Mouse (Mus musculus) limb, embryonic 11.5 days (tissue): ENCODE results near the gene Tnip1. TPM values are rescaled to one million over a fixed set of nuclear protein-coding genes. Genes with fewer than 3 reads are reported as not detected.
A peak's percentile ranks its signal among the peaks of the same experiment; 100 is the strongest.
"Not testable (repeated sequence)": the region's sequence is repeated elsewhere in the genome, so short reads cannot be mapped to it uniquely, and the experiment has no call there.

ENCODE experiments used
- ATAC-seq: fragments of 200-750 bp; cut with Nextera tagmentation; 2 replicates; pipeline ENCODE4 v1.8.0; 2017; ENCODE audit warnings: low read depth; ENCODE audit not compliant: insufficient number of reproducible peaks, low FRiP score, low TSS enrichment
- DNase-seq: peaks from one replicate; pipeline ENCODE4 v3.0.0-alpha.2; 2015; ENCODE audit warnings: low spot score
- H3K27ac ChIP-seq: fragments of 300-500 bp; sonication (generic); replicated peaks from 2 replicates; pipeline ENCODE4 v1.5.1; 2014; ENCODE audit warnings: low read depth, mild to moderate bottlenecking, low read length
- H3K27me3 ChIP-seq: fragments of 300-500 bp; sonication (generic); 2 replicates; pipeline ENCODE4 v1.6.1; 2014; ENCODE audit warnings: mild to moderate bottlenecking, low read length, mixed read lengths; ENCODE audit not compliant: control insufficient read depth, insufficient read depth
- H3K36me3 ChIP-seq: fragments of 300-500 bp; sonication (generic); 2 replicates; pipeline ENCODE4 v1.6.1; 2014; ENCODE audit warnings: mild to moderate bottlenecking, low read length, moderate library complexity, mixed read lengths; ENCODE audit not compliant: control insufficient read depth, insufficient read depth
- H3K4me1 ChIP-seq: fragments of 300-500 bp; sonication (generic); 2 replicates; pipeline ENCODE4 v1.6.1; 2014; ENCODE audit warnings: low read length, mixed read lengths; ENCODE audit not compliant: control insufficient read depth, insufficient read depth
- H3K4me2 ChIP-seq: fragments of 300-500 bp; sonication (generic); 2 replicates; pipeline ENCODE4 v1.6.1; 2014; ENCODE audit warnings: low read depth, mild to moderate bottlenecking, moderate library complexity; ENCODE audit not compliant: severe bottlenecking
- H3K4me3 ChIP-seq: fragments of 300-500 bp; sonication (generic); 2 replicates; pipeline ENCODE4 v1.5.1; 2014; ENCODE audit warnings: low read depth, low read length
- H3K9ac ChIP-seq: fragments of 300-500 bp; sonication (generic); 2 replicates; pipeline ENCODE4 v1.6.1; 2014; ENCODE audit warnings: mild to moderate bottlenecking, low read length
- H3K9me3 ChIP-seq: fragments of 300-500 bp; sonication (generic); 2 replicates; pipeline ENCODE4 v1.6.1; 2016; ENCODE audit warnings: low read length; ENCODE audit not compliant: control insufficient read depth
- WGBS: fragments of 180-500 bp; shearing (Covaris S2); extraction: QIAGEN DNeasy Blood & Tissue Kit; methylation state at CpG from one replicate; pipeline ENCODE4 v1.1.7; 2014; 5-methylcytosine and 5-hydroxymethylcytosine counted together
- polyA plus RNA-seq: library from polyadenylated mRNA; unstranded; fragments of >200 nt; fragmentation: Nextera tagmentation; extraction: Ambion mirVana; gene quantifications from 2 replicates; pipeline ENCODE4 v1.2.1, GENCODE M21; 2014

The Tnip1 gene
- polyA plus RNA-seq, 1 experiment from 2014 or later = 13.4 TPM

- peak overlapping the region; percentile 67; the same call in 1 of the 2 replicates for H3K9ac ChIP-seq
- not testable (repeated sequence) for H3K4me1 ChIP-seq, H3K9me3 ChIP-seq, H3K36me3 ChIP-seq, DNase-seq, H3K27ac ChIP-seq, ATAC-seq, H3K27me3 ChIP-seq
- peak overlapping the region; percentile 51 for H3K4me3 ChIP-seq
- peak overlapping the region; percentile 57 for H3K4me2 ChIP-seq
- 47% methylated on average over 10 of the region's 10 CpGs for WGBS
Measured at GRCm38 (mm10) chr11:54955400-54955734, 7.3 kb downstream of the Tnip1 start.

- H3K4me1 ChIP-seq = no peaks in the 10 kb centered on the region
Measured at GRCm38 (mm10) chr11:54954716-54955115, 8.0 kb downstream of the Tnip1 start.

GRCm38 (mm10) chr11:54953993-54954446, 8.7 kb downstream of the Tnip1 start:
- Histone ChIP-seq H3K9me3 (no peaks in the 10 kb centered on the region), H3K4me2 (no peak overlapping the region), H3K9ac (no peak overlapping the region), H3K4me1 (no peaks in the 10 kb centered on the region), H3K27me3 (no peaks in the 10 kb centered on the region), H3K27ac (no peak overlapping the region), H3K36me3 (no peaks in the 10 kb centered on the region), H3K4me3 (no peak overlapping the region)
- DNase-seq (no peak), ATAC-seq (no peak)
- WGBS = 45% methylated on average over 9 of the region's 9 CpGs

More at GRCm38 (mm10) chr11:54954716-54955115, 8.0 kb downstream of the Tnip1 start:
- H3K9me3 ChIP-seq = no peaks in the 10 kb centered on the region
- no peak overlapping the region for H3K9ac ChIP-seq
- ATAC-seq = no peak
- DNase-seq = no peak
- H3K4me3 ChIP-seq = no peak overlapping the region
- no peak overlapping the region for H3K27ac ChIP-seq
- 87% methylated on average over 8 of the region's 8 CpGs for WGBS
- H3K27me3 ChIP-seq = no peaks in the 10 kb centered on the region
- H3K36me3 ChIP-seq = no peaks in the 10 kb centered on the region
- no peak overlapping the region for H3K4me2 ChIP-seq

- H3K4me3 ChIP-seq = no peak overlapping the region
- H3K27me3 ChIP-seq = no peaks in the 10 kb centered on the region
- H3K36me3 ChIP-seq = no peaks in the 10 kb centered on the region
- DNase-seq = no peak
- ATAC-seq = no peak
- H3K9ac ChIP-seq = no peak overlapping the region
- 68% methylated on average over 6 of the region's 6 CpGs for WGBS
- no peak overlapping the region for H3K27ac ChIP-seq
- H3K9me3 ChIP-seq = no peaks in the 10 kb centered on the region
- H3K4me2 ChIP-seq = no peak overlapping the region
- no peaks in the 10 kb centered on the region for H3K4me1 ChIP-seq
Measured at GRCm38 (mm10) chr11:54952651-54953050, 10.1 kb downstream of the Tnip1 start.

GRCm38 (mm10) chr11:54950684-54951083, 12.0 kb downstream of the Tnip1 start:
- H3K9me3 ChIP-seq = no peaks in the 10 kb centered on the region
- no peak for ATAC-seq

GRCm38 (mm10) chr11:54949717-54950116, 13.0 kb downstream of the Tnip1 start:
- H3K27me3 ChIP-seq = no peaks in the 10 kb centered on the region
- no peak for ATAC-seq
- no peak for DNase-seq

More at GRCm38 (mm10) chr11:54950684-54951083, 12.0 kb downstream of the Tnip1 start:
- H3K36me3 ChIP-seq = no peaks in the 10 kb centered on the region
- WGBS = 80% methylated on average over 6 of the region's 6 CpGs
- H3K4me3 ChIP-seq = no peak overlapping the region
- no peaks in the 10 kb centered on the region for H3K4me1 ChIP-seq
- H3K27ac ChIP-seq = no peak overlapping the region
- H3K4me2 ChIP-seq = no peak overlapping the region
- no peaks in the 10 kb centered on the region for H3K27me3 ChIP-seq
- H3K9ac ChIP-seq = no peak overlapping the region
- DNase-seq = no peak

GRCm38 (mm10) chr11:54944702-54945101, 18.0 kb downstream of the Tnip1 start:
- Histone ChIP-seq H3K9me3 (no peaks in the 10 kb centered on the region), H3K36me3 (no peaks in the 10 kb centered on the region), H3K27me3 (no peaks in the 10 kb centered on the region), H3K27ac (no peak overlapping the region), H3K4me3 (no peak overlapping the region), H3K4me1 (0 out of 2 replicates have a peak, but pooled peaks cover 2% of the 10 kb centered on the region), H3K9ac (no peak overlapping the region), H3K4me2 (no peak overlapping the region)
- WGBS = 84% methylated on average over 3 of the region's 3 CpGs
- ATAC-seq = no peak
- DNase-seq = no peak

More at GRCm38 (mm10) chr11:54949717-54950116, 13.0 kb downstream of the Tnip1 start:
- H3K9me3 ChIP-seq = no peaks in the 10 kb centered on the region
- H3K4me2 ChIP-seq = no peak overlapping the region
- H3K4me1 ChIP-seq = no peaks in the 10 kb centered on the region
- no peaks in the 10 kb centered on the region for H3K36me3 ChIP-seq
- no peak overlapping the region for H3K4me3 ChIP-seq
- H3K27ac ChIP-seq = no peak overlapping the region
- 90% methylated on average over 1 of the region's 1 CpGs for WGBS
- no peak overlapping the region for H3K9ac ChIP-seq

GRCm38 (mm10) chr11:54940056-54940455, 22.7 kb downstream of the Tnip1 start:
- Histone ChIP-seq H3K27ac (no peak overlapping the region), H3K9me3 (no peaks in the 10 kb centered on the region), H3K9ac (no peak overlapping the region), H3K4me3 (no peak overlapping the region), H3K4me2 (no peak overlapping the region), H3K27me3 (no peaks in the 10 kb centered on the region), H3K36me3 (peaks cover 2% of the 10 kb centered on the region; the same call in 1 of the 2 replicates), H3K4me1 (peaks cover 7% of the 10 kb centered on the region)
- DNase-seq (no peak), ATAC-seq (no peak)
- 93% methylated on average over 7 of the region's 7 CpGs for WGBS

GRCm38 (mm10) chr11:54939501-54939900, 23.2 kb downstream of the Tnip1 start:
- H3K27ac ChIP-seq = no peak overlapping the region
- H3K27me3 ChIP-seq = no peaks in the 10 kb centered on the region
- peaks cover 2% of the 10 kb centered on the region; the same call in 1 of the 2 replicates for H3K36me3 ChIP-seq
- H3K9me3 ChIP-seq = no peaks in the 10 kb centered on the region
- DNase-seq (no peak), ATAC-seq (no peak)
- H3K4me3 ChIP-seq = no peak overlapping the region
- H3K4me1 ChIP-seq = peaks cover 7% of the 10 kb centered on the region
- H3K9ac ChIP-seq = no peak overlapping the region
- no peak overlapping the region for H3K4me2 ChIP-seq
- WGBS = 84% methylated on average over 8 of the region's 8 CpGs
